Mouse (Mus musculus): ENCODE measurements around the gene Hoxd12. TPM values are rescaled to one million over a fixed set of nuclear protein-coding genes. Genes with fewer than 3 reads are reported as not detected.

The Hoxd12 gene
- 0.04 and 0.10 TPM in 2 replicates for polyA plus RNA-seq (2012; rRNA removed)
- not detected in 2 replicates for polyA plus RNA-seq (2014; fragmentation: Nextera tagmentation; extraction: Ambion mirVana)

DNA sequence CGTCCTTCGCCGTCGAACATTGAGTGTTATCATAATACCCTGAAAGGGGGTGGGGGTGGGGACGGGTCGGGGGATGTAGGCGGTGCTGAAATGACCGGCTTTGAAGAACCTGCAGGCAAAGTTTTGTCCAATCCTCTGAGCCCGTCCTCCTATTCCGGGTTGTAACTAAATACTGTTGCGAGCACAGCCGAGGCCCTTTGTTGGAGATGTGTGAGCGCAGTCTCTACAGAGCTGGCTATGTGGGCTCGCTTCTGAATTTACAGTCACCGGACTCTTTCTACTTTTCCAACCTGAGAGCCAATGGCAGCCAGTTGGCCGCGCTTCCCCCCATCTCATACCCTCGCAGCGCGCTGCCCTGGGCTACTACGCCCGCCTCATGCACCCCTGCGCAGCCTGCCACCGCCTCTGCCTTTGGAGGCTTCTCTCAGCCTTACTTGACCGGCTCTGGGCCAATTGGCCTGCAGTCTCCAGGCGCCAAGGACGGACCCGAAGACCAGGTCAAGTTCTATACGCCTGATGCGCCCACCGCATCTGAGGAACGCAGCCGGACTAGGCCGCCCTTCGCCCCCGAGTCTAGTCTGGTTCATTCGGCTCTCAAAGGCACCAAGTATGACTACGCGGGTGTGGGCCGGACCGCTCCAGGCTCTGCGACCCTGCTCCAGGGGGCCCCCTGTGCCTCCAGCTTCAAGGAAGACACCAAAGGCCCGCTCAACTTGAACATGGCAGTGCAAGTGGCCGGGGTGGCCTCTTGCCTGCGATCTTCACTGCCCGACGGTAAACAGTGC lies at the start of gene Hoxd12:
TSS of gene Hoxd12 (plus strand) at position 133 of the 785 bp plus-strand sequence.
- Histone ChIP-seq H3K4me2 (ENCODE audit: low read depth) (no peak within 1 kb of the TSS), H3K36me3 (replicated peaks; ENCODE audit: control insufficient read depth, insufficient read depth, low read depth) (no peaks in the 10 kb centered on the region), H3K27me3 (ENCODE audit: control insufficient read depth, insufficient read depth, low read length) (peaks cover 99% of the 10 kb centered on the region), H3K4me1 (replicated peaks; ENCODE audit: control insufficient read depth in 2 of 2, insufficient read depth in 2 of 2, low read length in 1 of 2) (no peaks in the 10 kb centered on the region), H3K4me3 (ENCODE audit: insufficient read depth in 1 of 2, low read depth in 2 of 2, low read length in 2 of 2) (no peak within 1 kb of the TSS), H3K9ac (replicated peaks) (no peak within 1 kb of the TSS), H3K9me3 (ENCODE audit: control insufficient read depth, low read length) (no peaks in the 10 kb centered on the region), H3K27ac (no peak within 1 kb of the TSS)
- 4% methylated on average over 47 of the region's 47 CpGs for WGBS (ENCODE audit: insufficient replicate concordance)
- no peak for ATAC-seq (ENCODE audit: insufficient read depth)
- TF ChIP-seq EP300 (IDR thresholded peaks at IDR 0.05; ENCODE audit: low read depth): no peak
- no peak for TF ChIP-seq CTCF (IDR thresholded peaks at IDR 0.05; ENCODE audit: low read depth)
- DNase-seq (ENCODE audit: low read depth in 3 of 3, low spot score in 3 of 3): no peak

DNA sequence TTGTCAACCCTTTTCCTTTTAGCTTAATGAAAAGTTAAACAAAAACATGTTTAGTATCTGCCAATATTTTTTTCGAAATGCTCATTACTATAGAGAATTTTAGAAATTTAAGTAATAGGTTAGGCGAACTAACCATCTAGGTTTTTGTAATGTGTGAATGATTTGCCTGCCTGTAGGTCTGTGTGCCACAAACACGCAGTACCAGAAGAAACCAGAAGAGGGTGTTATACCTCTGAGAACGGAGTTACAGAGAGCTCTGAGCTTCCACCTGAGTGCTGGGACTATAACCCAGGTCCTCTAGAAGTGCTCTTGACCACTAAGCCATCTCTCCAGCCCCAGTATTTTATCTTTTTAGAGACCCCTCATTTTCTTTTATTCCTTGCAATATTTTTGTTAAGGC lies 39.4 kb upstream of the Hoxd12 start:
- Histone ChIP-seq H3K4me1 (replicated peaks; ENCODE audit: control insufficient read depth in 2 of 2, insufficient read depth in 2 of 2, low read length in 1 of 2) (no peaks in the 10 kb centered on the region), H3K27me3 (ENCODE audit: control insufficient read depth, insufficient read depth, low read length) (no peaks in the 10 kb centered on the region), H3K36me3 (replicated peaks; ENCODE audit: control insufficient read depth, insufficient read depth, low read depth) (no peaks in the 10 kb centered on the region), H3K9ac (replicated peaks) (no peak overlapping the region), H3K9me3 (ENCODE audit: control insufficient read depth, low read length) (no peaks in the 10 kb centered on the region), H3K4me2 (ENCODE audit: low read depth) (no peak overlapping the region), H3K27ac (no peak overlapping the region), H3K4me3 (ENCODE audit: insufficient read depth in 1 of 2, low read depth in 2 of 2, low read length in 2 of 2) (no peak overlapping the region)
- 44% methylated on average over 4 of the region's 4 CpGs for WGBS (ENCODE audit: insufficient replicate concordance)
- DNase-seq (ENCODE audit: low read depth in 3 of 3, low spot score in 3 of 3): no peak
- ATAC-seq (ENCODE audit: insufficient read depth): no peak
- no peak for TF ChIP-seq CTCF (IDR thresholded peaks at IDR 0.05; ENCODE audit: low read depth)
- TF ChIP-seq EP300 (IDR thresholded peaks at IDR 0.05; ENCODE audit: low read depth): no peak

- WGBS (ENCODE audit: insufficient replicate concordance): 50% methylated on average over 5 of the region's 5 CpGs
- H3K36me3 ChIP-seq (replicated peaks; ENCODE audit: control insufficient read depth, insufficient read depth, low read depth): no peaks in the 10 kb centered on the region
- ATAC-seq (ENCODE audit: insufficient read depth): no peak
- no peaks in the 10 kb centered on the region for H3K9me3 ChIP-seq (ENCODE audit: control insufficient read depth, low read length)
- no peak overlapping the region for H3K27ac ChIP-seq
- TF ChIP-seq EP300 (IDR thresholded peaks at IDR 0.05; ENCODE audit: low read depth): no peak
- no peak for TF ChIP-seq CTCF (IDR thresholded peaks at IDR 0.05; ENCODE audit: low read depth)
- H3K4me3 ChIP-seq (ENCODE audit: insufficient read depth in 1 of 2, low read depth in 2 of 2, low read length in 2 of 2): no peak overlapping the region
- H3K27me3 ChIP-seq (ENCODE audit: control insufficient read depth, insufficient read depth, low read length): peaks cover 10% of the 10 kb centered on the region
- no peak overlapping the region for H3K9ac ChIP-seq (replicated peaks)
- H3K4me1 ChIP-seq (replicated peaks; ENCODE audit: control insufficient read depth in 2 of 2, insufficient read depth in 2 of 2, low read length in 1 of 2): no peaks in the 10 kb centered on the region
- no peak overlapping the region for H3K4me2 ChIP-seq (ENCODE audit: low read depth)
- DNase-seq (ENCODE audit: low read depth in 3 of 3, low spot score in 3 of 3): no peak
Observed at GRCm38 (mm10) chr2:74642431-74642830, 32.4 kb upstream of the Hoxd12 start.

DNA sequence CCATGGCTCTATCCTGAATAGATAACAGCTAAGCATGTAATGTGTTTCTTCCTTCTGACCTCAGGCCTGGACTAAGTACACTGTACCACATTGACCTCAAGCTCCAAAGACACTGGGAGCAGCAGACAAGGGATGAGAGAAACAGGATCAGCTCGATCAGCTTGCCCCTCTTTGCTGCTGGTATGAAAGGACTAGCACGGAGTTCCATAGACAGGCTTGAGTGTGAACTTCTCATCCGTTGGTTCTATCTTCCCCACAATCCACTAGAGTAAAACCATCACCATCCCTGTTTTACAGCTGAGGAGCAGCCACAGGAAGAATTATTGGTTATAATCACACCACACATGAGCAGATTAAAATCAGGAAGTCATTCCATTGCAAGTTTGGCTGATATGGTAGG lies 29.2 kb upstream of the Hoxd12 start:
- ATAC-seq (ENCODE audit: insufficient read depth) (no peak), DNase-seq (ENCODE audit: low read depth in 3 of 3, low spot score in 3 of 3) (no peak)
- no peak overlapping the region for H3K4me3 ChIP-seq (ENCODE audit: insufficient read depth in 1 of 2, low read depth in 2 of 2, low read length in 2 of 2)
- no peak for TF ChIP-seq EP300 (IDR thresholded peaks at IDR 0.05; ENCODE audit: low read depth)
- no peak for TF ChIP-seq CTCF (IDR thresholded peaks at IDR 0.05; ENCODE audit: low read depth)
- no peak overlapping the region for H3K9ac ChIP-seq (replicated peaks)
- 47% methylated on average over 3 of the region's 3 CpGs for WGBS (ENCODE audit: insufficient replicate concordance)
- no peaks in the 10 kb centered on the region for H3K9me3 ChIP-seq (ENCODE audit: control insufficient read depth, low read length)
- H3K4me1 ChIP-seq (replicated peaks; ENCODE audit: control insufficient read depth in 2 of 2, insufficient read depth in 2 of 2, low read length in 1 of 2): no peaks in the 10 kb centered on the region
- no peak overlapping the region for H3K4me2 ChIP-seq (ENCODE audit: low read depth)
- H3K27me3 ChIP-seq (ENCODE audit: control insufficient read depth, insufficient read depth, low read length): peaks cover 41% of the 10 kb centered on the region
- H3K36me3 ChIP-seq (replicated peaks; ENCODE audit: control insufficient read depth, insufficient read depth, low read depth): no peaks in the 10 kb centered on the region
- H3K27ac ChIP-seq: no peak overlapping the region

DNA sequence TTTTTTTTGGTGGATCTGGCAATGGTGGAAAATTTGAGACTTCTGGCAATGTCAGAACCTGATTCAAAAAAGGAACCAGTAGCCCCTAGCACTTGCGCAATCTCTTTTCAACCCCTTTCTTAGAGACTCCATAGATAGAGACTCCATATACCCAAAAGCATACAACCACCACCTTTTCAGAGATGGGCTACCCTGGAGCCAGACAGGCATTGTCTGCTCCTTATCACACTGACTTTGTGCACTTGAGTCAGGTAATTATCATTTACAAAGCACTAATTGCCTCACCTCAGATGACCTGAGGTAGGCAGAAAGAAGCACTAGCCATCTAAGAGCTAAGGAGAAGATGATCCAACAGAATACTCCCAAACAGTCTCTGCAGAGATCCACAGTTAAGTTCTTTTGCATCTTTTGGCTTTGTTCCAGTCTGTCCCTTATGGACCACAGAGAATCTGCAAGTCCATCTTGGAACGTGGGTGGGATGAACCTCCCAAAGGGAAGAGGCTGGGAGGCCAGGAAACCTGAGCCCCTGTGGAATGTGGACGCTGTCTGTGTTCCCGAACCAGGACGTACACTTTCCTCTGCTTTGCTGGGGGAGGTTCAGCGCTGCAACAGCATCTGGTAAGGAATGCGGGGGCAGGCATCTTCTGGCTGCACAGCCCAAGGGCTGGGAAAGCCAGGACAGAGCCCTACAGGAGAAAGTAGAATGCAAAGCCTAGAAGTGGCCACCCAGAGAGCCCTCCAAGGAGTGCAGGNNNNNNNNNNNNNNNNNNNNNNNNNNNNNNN lies 27.5 kb upstream of the Hoxd12 start:
- Histone ChIP-seq H3K9ac (replicated peaks) (no peak overlapping the region), H3K27ac (no peak overlapping the region), H3K4me3 (ENCODE audit: insufficient read depth in 1 of 2, low read depth in 2 of 2, low read length in 2 of 2) (no peak overlapping the region), H3K4me2 (ENCODE audit: low read depth) (no peak overlapping the region), H3K36me3 (replicated peaks; ENCODE audit: control insufficient read depth, insufficient read depth, low read depth) (no peaks in the 10 kb centered on the region), H3K9me3 (ENCODE audit: control insufficient read depth, low read length) (no peaks in the 10 kb centered on the region), H3K27me3 (ENCODE audit: control insufficient read depth, insufficient read depth, low read length) (peaks cover 58% of the 10 kb centered on the region), H3K4me1 (replicated peaks; ENCODE audit: control insufficient read depth in 2 of 2, insufficient read depth in 2 of 2, low read length in 1 of 2) (no peaks in the 10 kb centered on the region)
- 12% methylated on average over 7 of the region's 7 CpGs for WGBS (ENCODE audit: insufficient replicate concordance)
- DNase-seq (ENCODE audit: low read depth in 3 of 3, low spot score in 3 of 3): no peak
- ATAC-seq (ENCODE audit: insufficient read depth): no peak
- TF ChIP-seq EP300 (IDR thresholded peaks at IDR 0.05; ENCODE audit: low read depth): no peak
- TF ChIP-seq CTCF (IDR thresholded peaks at IDR 0.05; ENCODE audit: low read depth): no peak
